Mouse (Mus musculus): ENCODE data around the gene Ogg1.

DNA sequence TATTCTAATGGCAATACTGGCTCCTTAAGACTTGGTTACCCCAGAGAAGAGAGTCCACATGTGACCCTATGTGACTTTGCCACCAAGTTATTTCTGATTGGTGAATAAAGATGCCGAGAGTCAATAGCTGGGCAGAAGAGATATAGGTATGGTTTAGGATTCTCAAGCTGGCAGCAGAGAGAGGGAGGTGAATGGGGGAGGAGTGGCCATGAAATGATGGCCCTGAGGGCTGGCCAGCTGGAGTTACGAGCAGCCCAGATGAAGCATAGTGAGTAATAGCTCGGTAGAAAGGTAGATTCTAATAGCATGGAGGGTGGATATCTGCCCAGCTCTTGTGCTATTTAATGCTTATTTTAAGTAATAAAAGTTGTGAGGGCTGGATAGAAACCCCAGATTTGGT lies 26.0 kb downstream of the Ogg1 start:
- no peak for TF ChIP-seq GATA1 (IDR thresholded peaks at IDR 0.05; ENCODE audit: borderline replicate concordance, low read length)
- no peak for TF ChIP-seq FLI1 (IDR thresholded peaks at IDR 0.05; ENCODE audit: low read length)
